Mouse (Mus musculus): Measurements from ENCODE around the gene Xlr4c. TPM values are rescaled to one million over a fixed set of nuclear protein-coding genes. Genes with fewer than 3 reads are reported as not detected.

The Xlr4c gene
- polyA plus RNA-seq (2015; fragmentation: Nextera tagmentation; extraction: Ambion mirVana), result 0.25 TPM in 1 of 2 replicates, not detected in the other

GRCm38 (mm10) chrX:73242821-73243325, at the start of gene Xlr4c:
Gene Xlr4c (minus strand): TSS chrX:73243130.

GRCm38 (mm10) chrX:73265270-73265669, 22.3 kb upstream of the Xlr4c start, which contains the start of gene Xlr3c:
Gene Xlr3c (minus strand): TSS chrX:73265390.

GRCm38 (mm10) chrX:73227914-73228605, 14.9 kb downstream of the Xlr4c start, which contains the start of gene F8a:
Gene F8a (plus strand): TSS chrX:73228291.

GRCm38 (mm10) chrX:73213819-73214564, 28.9 kb downstream of the Xlr4c start, which contains the start of gene Xlr4b:
Gene Xlr4b (plus strand): TSS chrX:73214333.

GRCm38 (mm10) chrX:73191934-73192333, 51.0 kb downstream of the Xlr4c start, which contains the start of gene Xlr3b:
Gene Xlr3b (plus strand): TSS chrX:73192207.

Other genes with a start within 250 kb of the Xlr4c start
- gene Pnma5, start 206.0 kb downstream of the Xlr4c start, polyA plus RNA-seq (2015; fragmentation: Nextera tagmentation; extraction: Ambion mirVana), result 0.08 TPM in 1 of 2 replicates, not detected in the other
- gene Pnma3, start 178.3 kb downstream of the Xlr4c start, polyA plus RNA-seq (2015; fragmentation: Nextera tagmentation; extraction: Ambion mirVana), result not detected in 2 replicates
- gene Xlr4a, start 160.7 kb downstream of the Xlr4c start, polyA plus RNA-seq (2015; fragmentation: Nextera tagmentation; extraction: Ambion mirVana), result 2.6 TPM in 1 of 2 replicates, not detected in the other
- 0.58 and 3.1 TPM in 2 replicates for gene Xlr3a, start 146.0 kb downstream of the Xlr4c start, polyA plus RNA-seq (2015; fragmentation: Nextera tagmentation; extraction: Ambion mirVana)
- gene Gm14685, start 126.1 kb downstream of the Xlr4c start, polyA plus RNA-seq (2015; fragmentation: Nextera tagmentation; extraction: Ambion mirVana), result 0.14 and 0.23 TPM in 2 replicates
- gene Xlr5b, start 94.3 kb downstream of the Xlr4c start, polyA plus RNA-seq (2015; fragmentation: Nextera tagmentation; extraction: Ambion mirVana), result not detected in 2 replicates
- not detected in 2 replicates for gene DXBay18, start 93.7 kb downstream of the Xlr4c start, polyA plus RNA-seq (2015; fragmentation: Nextera tagmentation; extraction: Ambion mirVana)
- gene Spin2d, start 66.1 kb downstream of the Xlr4c start, polyA plus RNA-seq (2015; fragmentation: Nextera tagmentation; extraction: Ambion mirVana), result not detected in 2 replicates
- 0.79 and 15.1 TPM in 2 replicates for gene Xlr3b, start 50.9 kb downstream of the Xlr4c start, polyA plus RNA-seq (2015; fragmentation: Nextera tagmentation; extraction: Ambion mirVana)
- 0.17 and 3.3 TPM in 2 replicates for gene Xlr4b, start 28.8 kb downstream of the Xlr4c start, polyA plus RNA-seq (2015; fragmentation: Nextera tagmentation; extraction: Ambion mirVana)
- gene F8a, start 14.8 kb downstream of the Xlr4c start, polyA plus RNA-seq (2015; fragmentation: Nextera tagmentation; extraction: Ambion mirVana), result 21.2 and 24.6 TPM in 2 replicates
- gene Xlr3c, start 22.3 kb upstream of the Xlr4c start, polyA plus RNA-seq (2015; fragmentation: Nextera tagmentation; extraction: Ambion mirVana), result not detected in 2 replicates
- gene Xlr5a, start 49.8 kb upstream of the Xlr4c start, polyA plus RNA-seq (2015; fragmentation: Nextera tagmentation; extraction: Ambion mirVana), result 0.10 TPM in 1 of 2 replicates, not detected in the other
- not detected in 2 replicates for gene Xlr5c, start 49.8 kb upstream of the Xlr4c start, polyA plus RNA-seq (2015; fragmentation: Nextera tagmentation; extraction: Ambion mirVana)
- not detected in 2 replicates for gene Gm45015, start 93.7 kb upstream of the Xlr4c start, polyA plus RNA-seq (2015; fragmentation: Nextera tagmentation; extraction: Ambion mirVana)
- gene Zfp275, start 99.5 kb upstream of the Xlr4c start, polyA plus RNA-seq (2015; fragmentation: Nextera tagmentation; extraction: Ambion mirVana), result 4.0 and 4.9 TPM in 2 replicates
- gene Gm18336, start 155.6 kb upstream of the Xlr4c start, polyA plus RNA-seq (2015; fragmentation: Nextera tagmentation; extraction: Ambion mirVana), result 0.07 TPM in 1 of 2 replicates, not detected in the other
- 0.04 and 0.05 TPM in 2 replicates for gene Zfp92, start 168.0 kb upstream of the Xlr4c start, polyA plus RNA-seq (2015; fragmentation: Nextera tagmentation; extraction: Ambion mirVana)
- 11.7 and 13.1 TPM in 2 replicates for gene Trex2, start 192.2 kb upstream of the Xlr4c start, polyA plus RNA-seq (2015; fragmentation: Nextera tagmentation; extraction: Ambion mirVana)
- 42.9 and 47.3 TPM in 2 replicates for gene Haus7, start 215.9 kb upstream of the Xlr4c start, polyA plus RNA-seq (2015; fragmentation: Nextera tagmentation; extraction: Ambion mirVana)
- gene Bgn, start 240.5 kb upstream of the Xlr4c start, polyA plus RNA-seq (2015; fragmentation: Nextera tagmentation; extraction: Ambion mirVana), result 364 and 471 TPM in 2 replicates